Mouse (Mus musculus): ENCODE measurements around the gene Hspb7.

GRCm38 (mm10) chr4:141466844-141467580 lies 46.4 kb downstream of the Hspb7 start:
- TF ChIP-seq CTCF (IDR thresholded peaks at IDR 0.05 in 2 of 3, conservative IDR thresholded peaks at IDR 0.05 in 1 of 3; ENCODE audit: control insufficient read depth in 1 of 3, insufficient read depth in 1 of 3, low read depth in 2 of 3, low read length in 3 of 3, poor library complexity in 1 of 3, severe bottlenecking in 1 of 3) (no peak; a peak in 1 of 6 replicates), EP300 (IDR thresholded peaks at IDR 0.05; ENCODE audit: low read depth in 1 of 2, low read length in 2 of 2) (no peak), BHLHE40 (IDR thresholded peaks at IDR 0.05; ENCODE audit: borderline replicate concordance, low read depth, low read length) (no peak)

All from MEL (cell line).